Mouse (Mus musculus) liver, embryonic 15.5 days (tissue): Measurements from ENCODE around the gene Olfr391-ps. TPM values are rescaled to one million over a fixed set of nuclear protein-coding genes. Genes with fewer than 3 reads are reported as not detected.

ENCODE experiments used
- ATAC-seq: fragments of 200-750 bp; cut with Nextera tagmentation; 2 replicates; pipeline ENCODE4 v1.8.0; 2017; ENCODE audit warnings: moderate number of reproducible peaks, mild to moderate bottlenecking, moderate library complexity; ENCODE audit not compliant: insufficient read depth
- H3K27ac ChIP-seq: fragments of 300-500 bp; sonication (generic); replicated peaks from 2 replicates; pipeline ENCODE4 v1.5.1; 2015; ENCODE audit warnings: mild to moderate bottlenecking, inconsistent platforms
- H3K27me3 ChIP-seq: fragments of 300-500 bp; sonication (generic); 2 replicates; pipeline ENCODE4 v1.6.1; 2015; ENCODE audit warnings: mild to moderate bottlenecking, inconsistent platforms
- H3K36me3 ChIP-seq: fragments of 300-500 bp; sonication (generic); replicated peaks from 2 replicates; pipeline ENCODE4 v1.6.1; 2015; ENCODE audit warnings: moderate library complexity, mild to moderate bottlenecking, inconsistent platforms
- H3K4me1 ChIP-seq: fragments of 300-500 bp; sonication (generic); replicated peaks from 2 replicates; pipeline ENCODE4 v1.6.1; 2015; ENCODE audit warnings: inconsistent platforms
- H3K4me2 ChIP-seq: fragments of 300-500 bp; sonication (generic); 2 replicates; pipeline ENCODE4 v1.6.1; 2015; ENCODE audit warnings: moderate library complexity, mild to moderate bottlenecking, inconsistent platforms
- H3K4me3 ChIP-seq: fragments of 300-500 bp; sonication (generic); replicated peaks from 2 replicates; pipeline ENCODE4 v1.5.1; 2015; ENCODE audit warnings: mild to moderate bottlenecking, inconsistent platforms
- H3K9ac ChIP-seq: fragments of 300-500 bp; sonication (generic); 2 replicates; pipeline ENCODE4 v1.6.1; 2015; ENCODE audit warnings: moderate library complexity, mild to moderate bottlenecking, inconsistent platforms
- H3K9me3 ChIP-seq: fragments of 300-500 bp; sonication (generic); replicated peaks from 2 replicates; pipeline ENCODE4 v1.6.1; 2016; ENCODE audit warnings: inconsistent platforms
- WGBS: fragments of 180-500 bp; shearing (Covaris S2); methylation state at CpG from one replicate; pipeline ENCODE4 v1.1.7; 2015; ENCODE audit warnings: mixed read lengths; ENCODE audit not compliant: insufficient replicate concordance; 5-methylcytosine and 5-hydroxymethylcytosine counted together
- polyA plus RNA-seq: library from polyadenylated mRNA; unstranded; fragments of >200 nt; fragmentation: Nextera tagmentation; extraction: Ambion mirVana; gene quantifications from 2 replicates; pipeline ENCODE4 v1.2.1, GENCODE M21; 2015

Olfr391-ps gene
- polyA plus RNA-seq: not detected in 2 replicates

- no peak for ATAC-seq
- H3K27me3 ChIP-seq: no peaks in the 10 kb centered on the region
- H3K27ac ChIP-seq: no peak within 1 kb of the TSS
- H3K4me2 ChIP-seq: no peak within 1 kb of the TSS
- H3K4me3 ChIP-seq: no peak within 1 kb of the TSS
- H3K9me3 ChIP-seq: no peaks in the 10 kb centered on the region
- 5% methylated on average over 1 of the region's 1 CpGs for WGBS
- no peak within 1 kb of the TSS for H3K9ac ChIP-seq
- H3K36me3 ChIP-seq: no peaks in the 10 kb centered on the region
- no peaks in the 10 kb centered on the region for H3K4me1 ChIP-seq
These were observed at the start of gene Olfr391-ps for GRCm38 (mm10) chr11:73802952-73803351. TSS of gene Olfr391-ps (minus strand) at chr11:73803052.

DNA sequence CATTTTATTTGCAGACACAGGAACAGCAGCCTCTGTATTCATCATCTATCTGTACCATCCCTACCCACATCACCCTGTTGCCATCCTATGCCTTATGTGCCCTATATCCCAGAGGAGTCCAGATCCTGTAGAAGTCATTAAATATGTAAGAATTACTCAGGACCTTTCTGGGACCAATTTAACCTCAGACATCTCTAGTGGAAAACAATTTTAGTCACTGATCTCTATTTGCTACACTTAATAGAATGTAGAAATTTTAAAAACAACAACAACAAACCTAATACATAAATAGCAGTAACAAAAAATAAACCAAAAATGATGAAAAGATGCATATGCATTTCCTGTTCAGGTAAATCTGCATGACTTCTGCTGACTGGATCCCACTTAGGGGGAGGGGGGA lies 48.5 kb upstream of the Olfr391-ps start, which contains the start of gene Olfr393:
Gene Olfr393 (minus strand): TSS at position 101 of the 400 bp plus-strand sequence.
- Histone ChIP-seq H3K4me3 (no peak within 1 kb of the TSS), H3K9me3 (no peaks in the 10 kb centered on the region), H3K4me2 (no peak within 1 kb of the TSS), H3K36me3 (no peaks in the 10 kb centered on the region), H3K27me3 (no peaks in the 10 kb centered on the region), H3K4me1 (no peaks in the 10 kb centered on the region), H3K27ac (no peak within 1 kb of the TSS), H3K9ac (no peak within 1 kb of the TSS)
- no peak for ATAC-seq

- no peaks in the 10 kb centered on the region for H3K4me1 ChIP-seq
- H3K9ac ChIP-seq: no peak within 1 kb of the TSS
- WGBS: 77% methylated on average over 1 of the region's 1 CpGs
- no peaks in the 10 kb centered on the region for H3K27me3 ChIP-seq
- no peak within 1 kb of the TSS for H3K4me2 ChIP-seq
- H3K27ac ChIP-seq: no peak within 1 kb of the TSS
- H3K4me3 ChIP-seq: no peak within 1 kb of the TSS
- ATAC-seq: no peak
- no peaks in the 10 kb centered on the region for H3K36me3 ChIP-seq
- H3K9me3 ChIP-seq: no peaks in the 10 kb centered on the region
These were observed 14.1 kb upstream of the Olfr391-ps start, which contains the start of gene Olfr392 for GRCm38 (mm10) chr11:73816949-73817348. TSS of gene Olfr392 (minus strand) at chr11:73817049.

DNA sequence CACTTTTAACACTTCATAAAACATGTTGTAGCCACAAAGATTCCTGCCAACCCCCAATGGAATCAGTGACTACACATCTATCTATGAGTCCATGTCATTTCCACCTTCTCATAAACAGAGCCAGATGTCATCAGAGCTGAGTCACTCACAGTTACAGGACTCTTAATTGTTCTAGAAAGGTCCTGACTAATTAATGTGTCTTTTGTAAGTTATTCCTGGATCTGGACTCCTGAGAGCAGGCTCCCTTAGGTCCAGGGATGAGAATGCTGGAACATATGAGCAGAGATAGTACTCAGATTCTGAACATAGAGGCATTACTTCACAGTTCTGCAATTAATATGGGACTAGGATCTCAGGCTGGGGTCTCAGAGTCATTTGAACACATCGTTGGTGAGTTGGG lies 20.2 kb downstream of the Olfr391-ps start, which contains the start of gene Olfr390:
Gene Olfr390 (plus strand): TSS at position 301 of the 400 bp plus-strand sequence.
- WGBS: 44% methylated on average over 1 of the region's 1 CpGs
- H3K9ac ChIP-seq: no peak within 1 kb of the TSS
- no peak within 1 kb of the TSS for H3K4me3 ChIP-seq
- H3K4me1 ChIP-seq: no peaks in the 10 kb centered on the region
- ATAC-seq: no peak
- H3K9me3 ChIP-seq: no peaks in the 10 kb centered on the region
- H3K27me3 ChIP-seq: no peaks in the 10 kb centered on the region
- no peak within 1 kb of the TSS for H3K4me2 ChIP-seq
- no peak within 1 kb of the TSS for H3K27ac ChIP-seq
- no peaks in the 10 kb centered on the region for H3K36me3 ChIP-seq

GRCm38 (mm10) chr11:73780613-73781012 lies 22.2 kb downstream of the Olfr391-ps start, which contains the start of gene Olfr389:
TSS of gene Olfr389 (minus strand) at chr11:73780713.
- Histone ChIP-seq H3K9me3 (no peaks in the 10 kb centered on the region), H3K27me3 (no peaks in the 10 kb centered on the region), H3K9ac (no peak within 1 kb of the TSS), H3K4me1 (no peaks in the 10 kb centered on the region), H3K27ac (no peak within 1 kb of the TSS), H3K4me2 (no peak within 1 kb of the TSS), H3K36me3 (no peaks in the 10 kb centered on the region), H3K4me3 (no peak within 1 kb of the TSS)
- ATAC-seq: no peak
- 72% methylated on average over 1 of the region's 1 CpGs for WGBS

- no peak overlapping the region for H3K9ac ChIP-seq
- H3K4me1 ChIP-seq: no peaks in the 10 kb centered on the region
- no peaks in the 10 kb centered on the region for H3K9me3 ChIP-seq
- no peaks in the 10 kb centered on the region for H3K27me3 ChIP-seq
- no peak overlapping the region for H3K27ac ChIP-seq
- H3K36me3 ChIP-seq: no peaks in the 10 kb centered on the region
- ATAC-seq: no peak
- H3K4me3 ChIP-seq: no peak overlapping the region
- no peak overlapping the region for H3K4me2 ChIP-seq
These were observed 43.7 kb downstream of the Olfr391-ps start for GRCm38 (mm10) chr11:73759115-73759514.

Other genes starting within 250 kb of the Olfr391-ps start
- gene Olfr385, start 210.0 kb downstream of the Olfr391-ps start, polyA plus RNA-seq: not detected in 2 replicates
- not detected in 2 replicates for gene Olfr384, start 204.5 kb downstream of the Olfr391-ps start, polyA plus RNA-seq
- not detected in 2 replicates for gene Zfp735, start 114.3 kb downstream of the Olfr391-ps start, polyA plus RNA-seq
- not detected in 2 replicates for gene Olfr389, start 22.3 kb downstream of the Olfr391-ps start, polyA plus RNA-seq
- gene Olfr390, start 20.1 kb downstream of the Olfr391-ps start, polyA plus RNA-seq: not detected in 2 replicates
- gene Olfr392, start 14.0 kb upstream of the Olfr391-ps start, polyA plus RNA-seq: not detected in 2 replicates
- not detected in 2 replicates for gene Olfr393, start 48.4 kb upstream of the Olfr391-ps start, polyA plus RNA-seq
- gene Olfr394, start 87.7 kb upstream of the Olfr391-ps start, polyA plus RNA-seq: not detected in 2 replicates
- gene Olfr395, start 106.2 kb upstream of the Olfr391-ps start, polyA plus RNA-seq: not detected in 2 replicates
- not detected in 2 replicates for gene Olfr23, start 133.6 kb upstream of the Olfr391-ps start, polyA plus RNA-seq
- not detected in 2 replicates for gene Olfr397, start 157.8 kb upstream of the Olfr391-ps start, polyA plus RNA-seq
- gene Olfr398, start 187.4 kb upstream of the Olfr391-ps start, polyA plus RNA-seq: not detected in 2 replicates